Mouse (Mus musculus) testis, postnatal 14 days (tissue): ENCODE measurements around the gene Dlat.

ENCODE experiments used
- DNase-seq: peaks from one replicate; pipeline ENCODE4 v3.0.0; 2021; ENCODE audit warnings: low spot score

The Dlat gene

GRCm38 (mm10) chr9:50593544-50593943, 66.0 kb downstream of the Dlat start:
- DNase-seq, result no peak

- no peak for DNase-seq
Measured at GRCm38 (mm10) chr9:50592955-50593354, 66.6 kb downstream of the Dlat start.

GRCm38 (mm10) chr9:50590856-50591518, 68.6 kb downstream of the Dlat start:
- no peak for DNase-seq

GRCm38 (mm10) chr9:50586955-50587354, 72.6 kb downstream of the Dlat start:
- DNase-seq, result no peak

GRCm38 (mm10) chr9:50585145-50585818, 74.3 kb downstream of the Dlat start:
- DNase-seq, result no peak
